Mouse (Mus musculus) myocyte (in vitro differentiated cells): Measurements from ENCODE around the gene Agmo. TPM values are rescaled to one million over a fixed set of nuclear protein-coding genes. Genes with fewer than 3 reads are reported as not detected.

Experiments
- H3K27me3 ChIP-seq: one replicate; pipeline ENCODE4 v1.6.1; 2011; ENCODE audit not compliant: control insufficient read depth, insufficient read depth, insufficient read length
- H3K36me3 ChIP-seq: one replicate; pipeline ENCODE4 v1.6.1; 2011; ENCODE audit not compliant: control insufficient read depth, insufficient read depth
- H3K4me2 ChIP-seq: one replicate; pipeline ENCODE4 v1.6.1; 2011; ENCODE audit warnings: low read depth, control low read depth
- H3K4me3 ChIP-seq: one replicate; pipeline ENCODE4 v1.5.1; 2011; ENCODE audit warnings: mild to moderate bottlenecking, control low read depth, moderate library complexity
- H3K79me2 ChIP-seq: one replicate; pipeline ENCODE4 v1.6.1; 2011; ENCODE audit not compliant: control insufficient read depth, insufficient read depth
- H3ac ChIP-seq: one replicate; pipeline ENCODE4 v1.6.1; 2011; ENCODE audit not compliant: control insufficient read depth, insufficient read length
- CEBPB ChIP-seq: IDR thresholded peaks from 2 replicates; pipeline ENCODE4 v1.6.1; 2011; ENCODE audit warnings: mild to moderate bottlenecking, moderate library complexity; ENCODE audit not compliant: poor library complexity, insufficient read depth, severe bottlenecking
- E2F4 ChIP-seq: IDR thresholded peaks from one replicate; pipeline ENCODE4 v1.6.1; 2011; ENCODE audit warnings: mild to moderate bottlenecking, control low read depth, moderate library complexity; ENCODE audit not compliant: insufficient read depth
- MAX ChIP-seq: IDR thresholded peaks from one replicate; pipeline ENCODE4 v1.6.1; 2011; ENCODE audit warnings: low read depth, mild to moderate bottlenecking, control low read depth
- MYOD1 ChIP-seq, 3 experiments: IDR thresholded peaks; one replicate each; pipeline ENCODE4 v1.6.1; 2011; ENCODE audit warnings: control low read depth in 2 of 3, low read depth in 2 of 3, mild to moderate bottlenecking in 2 of 3, moderate library complexity in 1 of 3; ENCODE audit not compliant: insufficient read length in 2 of 3, control insufficient read depth in 1 of 3
- MYOG ChIP-seq, 3 experiments: IDR thresholded peaks; one replicate each; pipeline ENCODE4 v1.6.1; 2011; ENCODE audit warnings: control low read depth in 2 of 3, low read depth in 2 of 3, mild to moderate bottlenecking in 2 of 3; ENCODE audit not compliant: insufficient read length in 2 of 3, control insufficient read depth in 1 of 3, insufficient read depth in 1 of 3
- POLR2A ChIP-seq: IDR thresholded peaks from one replicate; pipeline ENCODE4 v1.6.1; 2011; ENCODE audit warnings: low read depth, mild to moderate bottlenecking, control low read depth, moderate library complexity; ENCODE audit not compliant: insufficient read length
- POLR2AphosphoS2 ChIP-seq: IDR thresholded peaks from one replicate; pipeline ENCODE4 v1.6.1; 2011; ENCODE audit warnings: low read depth, control low read depth; ENCODE audit not compliant: insufficient read length
- REST ChIP-seq: IDR thresholded peaks from one replicate; pipeline ENCODE4 v1.6.1; 2011; ENCODE audit warnings: mild to moderate bottlenecking, control low read depth, moderate library complexity; ENCODE audit not compliant: insufficient read depth, insufficient read length
- SRF ChIP-seq: IDR thresholded peaks from one replicate; pipeline ENCODE4 v1.6.1; 2011; ENCODE audit warnings: low read depth; ENCODE audit not compliant: control insufficient read depth, insufficient read length
- TCF12 ChIP-seq: IDR thresholded peaks from one replicate; pipeline ENCODE4 v1.6.1; 2011; ENCODE audit warnings: mild to moderate bottlenecking, control low read depth; ENCODE audit not compliant: poor library complexity, insufficient read depth, severe bottlenecking
- TCF3 ChIP-seq: IDR thresholded peaks from one replicate; pipeline ENCODE4 v1.6.1; 2011; ENCODE audit warnings: low read depth, control low read depth; ENCODE audit not compliant: insufficient read length
- USF1 ChIP-seq: IDR thresholded peaks from one replicate; pipeline ENCODE4 v1.6.1; 2011; ENCODE audit warnings: low read depth, mild to moderate bottlenecking, control low read depth, moderate library complexity
- polyA plus RNA-seq: library from polyadenylated mRNA; unstranded; fragments of >200 nt; fragmentation: generic; extraction: Trizol; gene quantifications from one replicate; pipeline ENCODE4 v1.2.1, GENCODE M21; 2012; ENCODE audit warnings: missing spikeins

The Agmo gene
- polyA plus RNA-seq, 1 experiment: not detected

GRCm38 (mm10) chr12:37558284-37558683, 316.8 kb downstream of the Agmo start:
- Histone ChIP-seq H3K27me3 (no peaks in the 10 kb centered on the region), H3K4me3 (no peak overlapping the region), H3K36me3 (no peaks in the 10 kb centered on the region), H3ac (no peak overlapping the region), H3K79me2 (no peaks in the 10 kb centered on the region), H3K4me2 (no peak overlapping the region)
- TF ChIP-seq MYOD1 (IDR thresholded peaks at IDR 0.05; ENCODE audit: control insufficient read depth in 1 of 3, insufficient read length in 2 of 3, low read depth in 2 of 3): no peak
- no peak for TF ChIP-seq CEBPB
- no peak for TF ChIP-seq TCF3
- no peak for TF ChIP-seq SRF
- no peak for TF ChIP-seq USF1
- no peak for TF ChIP-seq TCF12
- TF ChIP-seq MYOG (IDR thresholded peaks at IDR 0.05; ENCODE audit: control insufficient read depth in 1 of 3, insufficient read depth in 1 of 3, insufficient read length in 2 of 3, low read depth in 2 of 3): no peak
- no peak for TF ChIP-seq POLR2A

DNA sequence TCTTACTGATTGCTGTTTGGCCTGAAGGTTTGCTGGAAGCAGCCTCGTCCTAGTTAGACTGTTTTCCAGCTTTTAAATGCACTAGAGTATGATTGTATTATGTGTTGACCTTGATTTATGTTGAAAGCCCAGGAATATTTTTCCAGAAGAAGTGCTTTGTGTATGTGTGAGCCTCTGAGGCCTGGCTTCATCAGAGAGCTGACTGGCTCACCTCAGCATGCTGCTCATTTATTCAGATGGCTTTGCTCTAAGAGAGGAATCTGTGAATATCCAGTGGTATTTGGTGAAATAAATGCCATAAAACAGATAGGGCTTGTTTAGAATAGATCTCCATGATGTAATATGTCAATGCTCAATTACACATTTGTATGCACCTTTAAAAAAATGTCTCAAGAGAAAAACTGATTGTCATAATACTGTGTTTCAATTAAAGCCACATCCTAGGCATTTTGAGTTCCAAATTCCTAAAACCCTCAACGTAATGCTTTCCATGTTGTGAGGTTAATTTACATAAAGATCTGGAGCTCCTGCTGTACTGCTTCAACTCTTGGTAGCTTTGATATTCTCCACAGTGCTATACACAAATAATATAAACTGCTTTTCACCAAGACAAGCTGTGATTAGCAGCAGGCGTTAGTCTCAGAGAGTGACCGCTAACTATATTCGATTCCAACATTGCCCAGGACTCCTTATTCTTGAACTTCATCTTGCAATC, 324.6 kb downstream of the Agmo start:
- TF ChIP-seq MAX: no peak
- TF ChIP-seq TCF3: no peak
- TF ChIP-seq POLR2AphosphoS2: no peak
- TF ChIP-seq E2F4: no peak
- TF ChIP-seq MYOD1 (IDR thresholded peaks at IDR 0.05; ENCODE audit: control insufficient read depth in 1 of 3, insufficient read length in 2 of 3, low read depth in 2 of 3): no peak
- TF ChIP-seq CEBPB: no peak
- TF ChIP-seq USF1: no peak
- Histone ChIP-seq H3ac (no peak overlapping the region), H3K79me2 (no peaks in the 10 kb centered on the region), H3K4me3 (no peak overlapping the region), H3K36me3 (no peaks in the 10 kb centered on the region), H3K4me2 (no peak overlapping the region), H3K27me3 (no peaks in the 10 kb centered on the region)

- Histone ChIP-seq H3K4me2 (no peak overlapping the region), H3K27me3 (no peaks in the 10 kb centered on the region), H3K4me3 (no peak overlapping the region), H3K36me3 (no peaks in the 10 kb centered on the region), H3ac (no peak overlapping the region), H3K79me2 (no peaks in the 10 kb centered on the region)
- TF ChIP-seq MAX: no peak
Observed at GRCm38 (mm10) chr12:37571922-37572321, 330.5 kb downstream of the Agmo start.

- TF ChIP-seq SRF: no peak
- Histone ChIP-seq H3K36me3 (no peaks in the 10 kb centered on the region), H3ac (no peak overlapping the region), H3K4me3 (no peak overlapping the region), H3K27me3 (no peaks in the 10 kb centered on the region), H3K4me2 (no peak overlapping the region), H3K79me2 (no peaks in the 10 kb centered on the region)
Observed at GRCm38 (mm10) chr12:37582777-37583176, 341.3 kb downstream of the Agmo start.

- H3K36me3 ChIP-seq: no peaks in the 10 kb centered on the region
- H3ac ChIP-seq: no peak overlapping the region
- no peak overlapping the region for H3K4me2 ChIP-seq
- TF ChIP-seq REST (no peak), MAX (no peak), TCF12 (no peak), MYOD1 (IDR thresholded peaks at IDR 0.05; ENCODE audit: control insufficient read depth in 1 of 3, insufficient read length in 2 of 3, low read depth in 2 of 3) (no peak), E2F4 (no peak), POLR2A (no peak), MYOG (IDR thresholded peaks at IDR 0.05; ENCODE audit: control insufficient read depth in 1 of 3, insufficient read depth in 1 of 3, insufficient read length in 2 of 3, low read depth in 2 of 3) (no peak), POLR2AphosphoS2 (no peak), SRF (no peak), TCF3 (no peak), CEBPB (no peak), USF1 (no peak)
- no peaks in the 10 kb centered on the region for H3K79me2 ChIP-seq
- H3K27me3 ChIP-seq: no peaks in the 10 kb centered on the region
- no peak overlapping the region for H3K4me3 ChIP-seq
Observed at GRCm38 (mm10) chr12:37592853-37593252, 351.4 kb downstream of the Agmo start.

GRCm38 (mm10) chr12:37612837-37613236, 371.4 kb downstream of the Agmo start:
- Histone ChIP-seq H3K4me3 (no peak overlapping the region), H3K79me2 (no peaks in the 10 kb centered on the region), H3ac (no peak overlapping the region), H3K27me3 (no peaks in the 10 kb centered on the region), H3K36me3 (no peaks in the 10 kb centered on the region), H3K4me2 (no peak overlapping the region)
- TF ChIP-seq MAX: no peak
- TF ChIP-seq TCF3: no peak
- TF ChIP-seq POLR2A: no peak
- no peak for TF ChIP-seq USF1
- no peak for TF ChIP-seq E2F4
- TF ChIP-seq MYOG (IDR thresholded peaks at IDR 0.05; ENCODE audit: control insufficient read depth in 1 of 3, insufficient read depth in 1 of 3, insufficient read length in 2 of 3, low read depth in 2 of 3): no peak
- no peak for TF ChIP-seq REST
- TF ChIP-seq MYOD1 (IDR thresholded peaks at IDR 0.05; ENCODE audit: control insufficient read depth in 1 of 3, insufficient read length in 2 of 3, low read depth in 2 of 3): no peak
- no peak for TF ChIP-seq TCF12
- TF ChIP-seq SRF: no peak
- TF ChIP-seq CEBPB: no peak
- no peak for TF ChIP-seq POLR2AphosphoS2
